Mouse (Mus musculus) brain, embryonic 18.5 days (tissue): Measurements from ENCODE around the gene Lipa.
A peak's percentile ranks its signal among the peaks of the same experiment; 100 is the strongest.

Experiments used
- DNase-seq: peaks from one replicate; pipeline ENCODE4 v3.0.0-alpha.2; 2012; ENCODE audit warnings: low read depth, low spot score

The Lipa gene

DNA sequence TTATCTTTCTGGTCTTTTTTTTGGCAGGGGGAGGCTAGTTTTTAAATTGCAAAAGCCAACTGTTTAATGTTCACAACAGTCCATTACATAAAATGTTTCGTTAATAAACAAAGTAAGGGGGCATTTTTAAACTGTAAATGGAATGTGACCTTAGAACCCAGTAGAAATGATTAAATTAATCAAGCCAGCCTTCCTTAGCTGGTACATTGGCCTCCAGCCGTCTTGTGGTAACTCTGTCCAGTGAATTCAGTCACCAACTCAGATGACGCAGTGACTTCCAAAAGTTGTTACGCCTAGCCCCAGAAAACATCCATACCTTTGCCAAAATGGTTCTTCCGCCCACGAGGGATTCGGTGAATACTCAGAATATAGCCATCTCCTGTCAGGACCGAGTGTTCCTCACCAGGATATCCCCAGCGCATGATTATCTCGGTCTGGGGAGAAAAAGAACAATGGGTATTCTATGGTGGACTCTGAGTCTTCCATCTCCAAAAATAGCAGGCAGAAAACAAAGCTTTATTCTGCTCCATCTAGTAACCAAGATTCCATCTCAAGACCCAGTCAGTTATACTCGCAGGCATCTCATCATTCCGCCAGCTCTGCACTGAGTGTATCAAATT, 4.1 kb downstream of the Lipa start:
- DNase-seq, result no peak

DNA sequence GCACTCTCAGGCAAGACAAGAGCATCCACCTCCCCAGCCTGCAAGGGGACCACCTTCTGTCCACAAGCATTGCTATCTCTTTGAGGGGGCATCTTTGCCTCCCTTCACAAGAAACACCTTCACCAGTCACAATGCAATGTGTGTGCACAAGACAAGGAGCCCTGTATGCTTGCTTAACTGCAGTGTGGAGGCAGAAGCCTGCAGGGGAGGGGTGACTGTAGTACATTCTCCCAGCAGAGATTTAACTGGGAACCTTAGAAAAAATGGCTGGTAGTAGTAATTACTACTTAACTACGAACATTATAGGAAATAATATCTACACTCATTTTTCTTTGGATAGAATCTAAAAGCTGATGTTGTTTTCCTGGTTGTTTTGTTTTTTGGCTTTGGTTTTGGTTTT, 5.3 kb downstream of the Lipa start:
- no peak for DNase-seq

DNA sequence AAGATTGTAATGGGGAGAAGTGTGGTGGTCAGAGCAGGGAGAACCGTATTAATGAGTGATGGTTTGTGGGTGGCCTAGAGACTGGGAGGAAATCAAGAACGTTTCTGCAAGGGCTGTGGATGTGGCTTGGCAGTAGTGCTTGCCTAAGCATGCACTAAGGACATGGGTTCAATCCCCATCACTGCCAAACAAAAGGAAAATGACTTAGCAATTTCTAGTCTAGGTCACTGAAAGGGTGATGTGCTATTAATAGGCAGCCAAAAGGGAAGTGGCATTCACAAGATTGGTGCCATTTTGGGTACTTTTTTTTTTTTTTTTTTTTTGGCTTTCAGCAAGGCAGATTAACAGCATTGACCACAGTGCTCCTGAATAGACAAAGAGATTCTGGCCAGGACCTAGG, 5.9 kb downstream of the Lipa start:
- no peak for DNase-seq

DNA sequence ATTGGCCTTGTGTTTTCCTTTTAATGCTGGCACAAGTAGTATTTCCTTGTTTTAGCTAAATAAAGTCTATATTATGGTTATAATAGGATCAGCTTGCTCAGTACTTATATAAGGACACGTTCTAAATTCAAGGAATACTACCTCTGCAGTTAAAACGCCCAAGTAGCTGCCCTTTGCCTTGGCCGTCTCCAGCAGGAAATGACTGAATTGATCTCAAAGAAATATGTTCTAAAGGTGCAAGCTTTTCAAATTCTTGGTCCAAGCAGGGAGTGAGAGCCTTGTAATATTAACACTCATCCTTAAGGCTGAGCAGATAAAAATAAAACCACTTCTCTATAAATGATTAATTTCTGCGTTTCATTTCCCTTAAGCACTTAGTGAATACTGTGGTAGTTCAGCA, 7.2 kb downstream of the Lipa start:
- DNase-seq, result no peak

DNA sequence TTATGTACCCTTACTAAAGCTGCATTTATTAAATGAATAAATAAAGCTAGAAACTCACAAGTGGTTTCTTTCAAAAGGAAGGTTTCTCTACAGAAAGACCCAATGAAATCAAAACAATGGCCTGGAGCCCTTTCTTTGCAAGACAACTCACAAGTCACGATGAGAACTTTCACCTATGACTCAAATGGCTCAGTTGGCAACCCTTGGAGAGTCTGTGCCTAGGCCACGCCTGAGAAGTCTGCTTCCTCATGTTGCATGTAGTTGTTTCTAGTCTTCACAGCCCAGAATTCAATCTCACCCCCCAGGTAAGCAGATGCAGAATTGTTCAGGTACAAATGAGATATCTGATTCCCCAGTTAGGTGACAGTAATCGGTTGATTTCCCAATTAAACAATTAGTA, 7.6 kb downstream of the Lipa start:
- no peak for DNase-seq

DNA sequence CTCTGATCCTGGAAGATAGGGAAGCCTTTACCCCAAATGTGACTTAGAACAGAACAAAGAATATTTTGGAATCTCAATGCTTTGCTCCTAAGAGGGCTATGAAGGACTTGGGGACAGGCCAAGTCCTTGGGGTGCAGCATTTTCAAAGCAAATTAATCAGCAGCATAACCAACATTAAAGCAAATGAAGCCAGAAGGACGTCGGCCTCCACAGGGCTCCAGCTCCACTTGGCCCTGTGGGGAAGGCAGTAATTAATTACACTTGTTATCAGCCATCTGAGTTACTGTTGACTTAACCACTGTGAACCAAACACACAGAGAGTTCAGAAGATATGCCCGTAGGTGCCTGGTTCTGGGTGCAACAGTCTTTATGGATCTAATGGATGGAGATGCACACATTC, 8.5 kb downstream of the Lipa start:
- no peak for DNase-seq

DNA sequence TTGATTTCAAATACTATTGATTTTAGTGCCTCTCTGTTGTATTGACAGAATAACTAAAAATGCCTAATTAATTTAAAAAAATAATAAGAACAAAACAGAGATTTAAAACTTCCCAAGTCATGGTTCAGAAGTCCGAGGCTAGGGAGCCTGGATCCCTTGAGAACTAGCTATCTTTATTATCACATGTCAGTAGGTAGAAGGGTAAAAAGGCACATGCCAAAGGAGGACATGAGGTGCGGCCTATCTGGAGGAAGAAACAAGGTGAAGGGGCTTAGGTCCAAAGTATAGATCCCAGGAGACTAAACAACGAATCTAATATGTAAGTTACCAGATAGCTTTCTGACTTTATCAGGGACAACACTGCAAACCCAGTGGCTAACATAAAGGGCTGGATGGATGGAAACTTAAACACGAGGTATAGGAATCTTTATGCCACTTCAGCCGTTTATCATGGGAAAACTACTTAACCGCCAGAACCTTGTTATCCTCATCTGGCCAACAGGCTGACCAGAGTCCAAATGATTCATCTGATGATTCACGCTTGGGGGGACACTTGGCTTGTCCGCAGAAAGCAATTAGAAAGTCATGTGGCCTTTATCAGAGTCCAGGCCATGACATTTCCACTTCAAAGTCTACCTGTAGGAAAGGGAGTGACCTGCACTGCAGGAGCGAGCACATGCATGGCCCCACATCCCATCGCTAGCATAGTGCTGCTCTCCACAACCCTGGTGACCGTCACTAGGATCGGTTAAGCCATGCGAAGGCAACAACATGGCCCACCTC, 9.3 kb downstream of the Lipa start:
- no peak for DNase-seq

DNA sequence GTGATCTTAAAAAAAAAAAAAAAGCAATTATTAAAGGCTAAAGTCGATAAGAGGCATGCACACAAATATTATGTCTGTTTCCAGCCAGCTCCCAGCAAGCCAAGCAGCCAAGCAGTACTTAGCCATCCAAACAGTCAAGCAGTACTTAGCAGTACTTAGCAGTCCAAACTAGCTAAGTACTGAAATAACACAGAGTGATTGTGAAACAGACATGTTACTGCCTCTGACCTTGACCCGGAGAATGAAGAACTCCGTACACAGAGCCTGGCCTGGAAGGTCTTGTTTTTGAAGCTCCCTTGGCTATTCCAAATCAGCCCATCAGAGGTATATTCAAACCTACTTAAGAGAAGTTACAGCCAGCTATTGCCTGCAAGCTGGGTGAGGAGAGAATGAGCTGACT, 10.1 kb downstream of the Lipa start:
- no peak for DNase-seq

DNA sequence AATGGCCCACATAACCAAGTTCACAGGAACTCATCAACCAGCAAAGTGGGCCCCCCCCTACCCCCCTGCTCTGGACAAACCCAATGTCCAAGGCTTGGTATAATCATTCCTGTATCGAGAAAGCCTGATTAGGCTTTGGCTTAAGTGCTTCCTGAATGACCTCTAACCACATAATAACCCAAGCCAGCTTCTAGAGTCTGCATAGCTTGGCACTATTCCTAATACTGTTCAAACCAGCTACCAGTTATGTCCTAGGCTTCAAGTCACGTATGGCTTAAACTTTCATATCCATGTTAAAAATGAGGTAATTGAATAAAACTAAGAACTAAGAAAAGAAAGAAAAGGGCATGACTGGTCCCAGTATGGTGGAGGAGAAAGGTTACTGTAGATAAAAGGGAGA, 10.9 kb downstream of the Lipa start:
- DNase-seq, result no peak

DNA sequence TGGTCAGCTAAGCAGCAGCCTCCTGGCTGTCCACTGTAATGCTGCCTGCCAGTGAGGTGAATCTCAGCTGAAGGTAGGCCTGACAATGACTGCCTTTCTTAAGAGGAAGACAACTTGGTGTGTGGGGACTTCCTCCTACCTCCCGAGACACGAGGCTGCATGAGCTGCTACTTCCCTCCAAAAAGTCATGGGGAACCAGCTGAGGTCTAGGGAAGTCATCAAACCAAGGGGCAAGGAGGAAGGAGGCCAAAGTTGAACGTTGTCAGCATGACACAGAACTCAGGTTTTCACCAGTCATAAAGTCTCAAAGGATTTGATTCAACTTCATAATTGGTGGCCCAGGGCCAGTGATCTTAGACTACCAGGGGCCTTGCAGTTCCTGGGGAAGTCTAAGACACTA, 11.6 kb downstream of the Lipa start:
- DNase-seq, result no peak

DNA sequence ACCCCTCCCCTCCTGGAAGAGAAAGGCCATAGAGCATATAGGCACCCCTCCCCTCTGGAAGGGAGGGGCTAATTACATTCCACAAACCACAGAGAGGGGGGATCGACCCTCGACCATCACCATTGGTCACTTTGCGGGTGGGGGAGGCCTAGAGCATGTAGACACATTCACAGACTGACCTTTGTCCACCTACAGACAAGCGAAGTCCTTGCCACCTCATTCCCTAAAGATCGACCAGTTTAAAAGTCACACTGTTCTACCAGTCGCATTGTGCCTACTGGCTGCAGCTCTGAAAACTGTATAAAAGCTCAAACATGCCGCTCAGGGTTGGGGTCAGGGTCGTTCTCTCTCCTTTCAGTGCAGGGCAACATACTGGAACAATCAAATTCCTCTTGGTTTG, 15.7 kb downstream of the Lipa start:
- DNase-seq, result no peak

DNA sequence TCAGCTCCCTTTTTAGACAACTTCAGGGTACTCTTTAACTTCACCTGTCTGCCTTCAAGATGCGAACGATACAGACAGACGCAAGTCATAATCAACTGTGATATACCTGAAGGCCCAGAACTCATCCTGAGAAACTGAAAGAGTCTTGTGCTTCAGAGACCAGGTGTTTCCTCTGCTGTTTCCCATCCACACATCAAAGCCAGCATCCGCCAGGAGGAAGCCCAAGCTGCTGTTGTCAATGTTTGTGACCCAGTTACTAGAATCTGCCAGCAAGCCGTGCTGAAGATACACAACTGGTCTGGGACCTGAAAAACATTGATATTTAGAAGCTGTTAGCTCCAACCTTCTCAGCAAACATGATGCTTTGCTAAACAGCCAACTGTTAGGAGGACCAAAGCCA, 16.6 kb downstream of the Lipa start:
- DNase-seq, result no peak

DNA sequence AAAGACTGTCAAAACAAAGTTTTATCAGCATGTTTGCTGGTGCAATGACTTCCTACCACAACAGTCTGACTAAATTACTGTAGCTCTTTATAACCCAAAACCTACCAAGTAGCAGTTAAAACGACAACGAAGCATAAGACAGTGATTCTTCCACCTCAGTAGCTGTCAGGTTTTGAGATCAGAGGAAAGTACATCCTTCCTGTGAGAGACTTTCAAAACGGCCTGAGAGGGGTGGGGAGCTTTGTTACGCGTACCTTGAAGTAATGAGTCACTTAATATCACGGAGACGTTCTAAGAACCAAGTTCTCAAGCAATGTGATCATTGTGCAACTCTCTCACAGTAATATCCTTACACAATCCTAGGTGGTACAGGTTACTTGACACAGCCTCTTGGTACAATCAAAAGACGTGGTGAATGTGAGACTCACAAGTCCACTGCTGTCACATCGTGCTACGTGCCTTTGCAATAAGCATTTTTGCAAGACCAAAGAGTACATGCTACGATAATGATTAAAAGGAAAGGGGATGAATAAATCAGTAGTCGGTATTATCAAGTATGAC, 22.0 kb downstream of the Lipa start:
- DNase-seq, result no peak

DNA sequence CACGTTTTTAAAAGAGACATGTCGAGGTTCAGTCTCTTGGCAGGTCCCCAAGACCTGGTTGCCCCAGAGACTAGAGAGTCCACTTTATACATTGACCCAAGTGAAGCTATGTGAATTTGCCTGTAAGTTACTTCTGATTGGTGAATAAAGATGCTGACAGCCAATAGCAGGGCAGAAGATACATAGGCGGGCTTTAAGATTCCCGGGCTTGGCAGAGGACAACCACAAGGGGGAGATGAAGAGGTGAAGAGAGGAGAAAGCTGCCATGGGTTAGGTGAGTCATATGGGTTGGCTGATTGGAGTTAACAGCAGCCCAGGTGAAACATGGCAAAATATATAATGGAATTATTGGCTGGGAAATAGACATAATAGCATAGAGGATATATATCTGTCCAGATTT, 26.5 kb downstream of the Lipa start:
- no peak for DNase-seq

DNA sequence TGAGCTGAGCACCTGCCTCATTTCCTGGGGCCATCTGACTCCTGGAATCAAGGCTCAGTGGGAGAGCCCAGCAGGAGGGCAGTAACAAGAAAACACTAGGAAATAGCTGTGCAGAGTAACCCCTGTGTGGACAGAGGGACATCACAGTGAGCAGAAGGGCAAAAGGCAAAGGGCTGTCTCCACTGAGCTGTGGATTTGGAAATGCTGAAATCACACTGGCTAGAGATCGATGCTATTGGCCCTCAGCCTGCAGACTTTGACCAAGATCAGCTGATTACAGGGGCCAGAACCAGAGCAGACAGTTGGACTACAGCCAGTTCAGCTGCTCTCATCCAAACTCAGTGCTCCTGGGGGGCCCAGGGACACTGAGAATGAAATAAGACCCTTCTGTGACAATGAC, 30.9 kb downstream of the Lipa start:
- no peak for DNase-seq

DNA sequence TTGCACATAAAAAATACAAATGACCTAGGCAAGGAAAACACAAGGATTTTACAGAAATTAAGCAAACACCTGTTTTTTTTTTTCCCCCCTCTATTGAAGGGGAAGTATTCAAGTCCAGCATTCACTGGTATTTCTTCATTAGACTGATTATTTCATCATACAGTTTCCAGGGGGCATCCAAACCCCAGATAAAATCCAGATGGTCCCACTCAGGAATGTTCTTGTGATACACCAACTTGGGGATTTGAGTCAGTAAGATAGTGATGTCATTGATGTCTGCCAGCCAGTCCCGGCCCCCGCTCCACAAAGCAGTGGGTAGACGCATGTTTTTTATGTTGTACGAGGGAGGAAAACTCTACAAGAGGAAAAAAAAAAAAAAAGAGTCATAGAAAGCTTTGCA, 33.4 kb downstream of the Lipa start:
- no peak for DNase-seq

DNA sequence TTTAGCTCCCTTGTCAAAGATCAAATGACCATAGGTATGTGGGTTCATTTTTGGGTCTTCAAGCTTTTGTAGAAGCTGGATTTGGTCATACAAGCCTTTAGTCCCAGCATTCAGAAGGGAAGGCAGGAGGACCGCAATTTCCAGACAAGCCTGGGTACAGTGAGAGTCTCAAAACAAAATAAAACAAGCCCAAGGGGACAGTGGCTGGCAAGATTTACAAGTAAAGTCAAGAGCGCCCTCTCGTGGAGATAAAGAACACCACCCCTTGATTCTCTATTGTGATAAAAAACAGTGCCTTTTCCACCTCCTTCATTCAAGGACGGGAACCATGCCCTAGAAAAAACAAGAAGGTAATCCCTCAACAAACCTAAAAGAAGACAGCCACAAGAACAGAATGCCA, 43.7 kb downstream of the Lipa start:
- DNase-seq, result no peak

DNA sequence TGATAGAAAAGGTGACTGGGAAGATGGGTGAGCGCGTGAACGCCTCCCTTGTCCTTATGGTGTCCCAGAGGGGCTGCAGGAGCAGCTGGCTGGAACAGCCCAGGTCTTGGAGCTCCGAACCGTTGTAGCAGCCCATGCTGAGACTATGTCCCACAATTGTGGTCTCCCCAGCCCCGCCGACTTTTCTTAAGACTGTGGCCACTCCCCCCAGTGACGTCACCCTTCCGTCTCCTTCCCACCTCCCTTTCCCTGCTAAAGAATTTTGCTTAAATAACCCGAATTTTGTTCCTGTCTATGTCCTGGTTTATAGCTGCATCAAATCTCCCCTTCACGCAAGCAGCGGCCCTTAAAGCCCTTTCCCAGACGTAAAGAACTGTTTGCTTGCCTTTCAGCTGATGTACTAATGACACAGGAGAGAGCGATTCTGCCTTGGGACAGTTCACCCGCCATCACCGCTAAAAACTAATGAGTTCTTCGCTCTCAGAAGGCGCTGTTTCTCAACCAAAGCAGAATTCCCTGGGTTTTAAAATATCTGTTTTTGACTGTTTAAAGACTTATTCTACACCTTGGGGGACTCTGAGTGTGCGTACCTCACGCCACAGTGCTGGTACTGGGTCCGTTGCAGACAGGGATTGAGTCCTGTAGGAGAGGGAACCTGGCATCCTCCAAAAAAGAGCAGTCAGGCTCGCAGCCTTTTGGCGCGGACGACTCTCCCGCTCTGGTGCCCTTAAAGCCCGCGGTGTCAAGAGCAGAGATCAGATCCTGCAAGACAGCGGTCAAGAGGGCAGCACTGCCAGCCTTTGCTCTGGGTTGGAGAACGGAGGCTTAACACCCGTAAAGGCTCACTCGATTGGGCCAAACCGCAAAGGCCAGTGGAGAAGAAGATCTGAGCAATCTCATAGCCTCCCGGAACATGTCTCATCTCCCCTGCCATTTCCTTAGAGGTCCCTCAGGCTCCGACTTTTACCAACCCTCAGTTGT, 52.0 kb downstream of the Lipa start, which contains the start of gene Ch25h:
Ch25h (minus strand) TSS at position 174 of the 981 bp plus-strand sequence.
- DNase-seq, result peak; percentile 37

DNA sequence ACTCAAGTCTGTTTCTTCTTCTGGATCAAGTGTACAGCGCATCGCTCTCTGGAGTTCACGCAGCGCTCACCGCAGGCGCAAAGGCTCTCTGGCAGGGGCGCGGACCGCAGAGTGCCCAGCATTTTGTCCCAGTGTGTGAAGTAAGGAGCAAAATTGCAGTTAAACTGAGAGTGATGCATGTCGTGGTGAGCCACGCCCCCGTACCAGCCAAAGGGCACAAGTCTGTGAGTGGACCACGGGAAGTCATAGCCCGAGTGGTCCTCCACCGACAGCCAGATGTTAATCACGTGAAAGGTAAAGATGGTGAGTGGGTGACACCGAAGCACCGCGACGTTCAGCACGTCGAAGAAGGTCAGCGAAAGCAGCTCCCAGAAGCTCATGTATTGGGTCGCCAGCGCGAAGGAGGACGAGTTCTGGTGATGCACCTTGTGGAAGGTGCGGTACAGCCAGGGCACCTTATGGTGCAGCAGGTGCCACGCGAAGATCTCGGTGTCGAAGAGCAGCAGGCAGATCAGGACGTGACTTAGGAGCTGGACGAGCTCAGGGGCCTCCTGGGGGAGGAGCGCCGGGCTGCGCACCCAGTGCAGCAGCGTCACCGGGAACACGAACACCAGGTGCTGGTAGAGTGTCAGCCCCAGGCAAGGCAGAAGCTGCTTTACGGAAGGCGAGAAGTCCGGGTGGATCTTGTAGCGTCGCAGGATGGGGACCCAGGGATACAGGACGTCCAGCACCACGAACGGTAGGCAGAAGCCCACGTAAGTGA, 52.9 kb downstream of the Lipa start:
- no peak for DNase-seq

DNA sequence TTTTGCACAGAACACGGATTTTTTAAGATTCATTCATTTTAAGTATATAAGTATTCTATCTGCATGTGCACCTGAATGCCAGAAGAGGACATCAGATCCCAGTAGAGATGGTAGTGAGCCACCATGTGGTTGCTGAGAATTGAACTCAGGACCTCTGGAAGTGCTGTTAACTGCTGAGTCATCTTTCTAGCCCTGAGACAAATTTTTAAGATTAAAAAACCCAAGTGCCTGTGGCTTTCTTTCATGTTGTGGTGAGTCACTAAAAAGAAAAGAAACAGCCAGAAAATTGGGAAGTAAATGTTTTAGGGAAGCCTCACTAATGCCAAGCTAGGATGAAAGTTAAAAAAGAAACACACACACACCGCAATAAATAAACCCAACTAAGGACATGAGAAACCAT, 55.6 kb downstream of the Lipa start:
- DNase-seq, result no peak

DNA sequence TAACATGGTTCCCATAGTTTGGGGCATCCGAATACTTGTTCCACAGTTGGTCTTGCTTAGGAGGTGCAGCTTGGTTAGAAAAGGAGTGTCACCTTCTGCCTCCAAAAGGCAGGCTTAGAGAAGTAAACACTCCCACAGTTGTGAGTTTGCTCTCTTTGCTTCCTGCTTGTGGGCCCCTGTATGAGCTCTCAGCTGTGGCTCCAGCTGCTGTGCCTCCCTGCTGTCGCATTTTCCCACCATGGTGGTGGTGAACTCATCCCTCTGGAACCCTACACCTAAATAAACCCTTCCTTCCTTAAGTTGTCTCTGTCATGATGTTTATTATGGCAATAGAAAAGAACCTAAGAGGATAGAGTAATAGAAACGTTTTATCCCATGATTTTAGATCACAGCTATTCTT, 58.5 kb downstream of the Lipa start:
- DNase-seq, result no peak
